Comparison of ENCODE assay signal across 10 mouse cellular contexts in the genomic region with DNA sequence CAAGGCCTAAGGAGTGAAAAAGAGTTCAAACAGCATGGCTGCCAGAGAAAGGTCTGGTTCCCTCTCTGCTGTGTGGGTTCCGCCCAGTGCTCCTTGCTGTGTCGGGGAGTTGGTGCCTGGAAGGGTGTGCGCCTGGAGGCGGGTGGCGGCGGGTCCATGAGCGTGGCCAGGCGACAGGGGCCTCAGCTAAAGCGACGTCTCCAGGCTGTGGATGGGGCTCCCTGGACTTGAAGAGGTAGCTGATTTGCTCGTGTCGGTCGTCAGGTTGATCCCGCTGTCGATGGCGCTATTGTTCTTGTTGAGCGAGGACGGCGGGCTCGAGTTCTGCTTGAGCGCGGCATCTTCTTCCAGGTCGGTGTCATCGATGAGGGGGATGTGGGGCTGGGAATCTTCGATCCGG. TPM values are rescaled to one million over a fixed set of nuclear protein-coding genes. Genes with fewer than 3 reads are reported as not detected.
DNase-seq lines count a peak whose midpoint lies in the region; ATAC-seq lines count a peak whose summit lies in the region.
"Had no signal": no experiment of that assay in that cellular context is flagged by ENCODE, and none has a peak within 500 bp of the region (broad histone marks: within the 10 kb centered on the region; RNA-seq: fewer than 3 reads in every experiment).

No protein-coding gene starts in this region.

- H3K27me3 ChIP-seq in heart, embryonic 10.5 days (ENCODE audit: insufficient read depth, poor library complexity, severe bottlenecking): peaks cover 54% of the 10 kb centered on the region
- H3K27me3 ChIP-seq in neural tube, embryonic 11.5 days (ENCODE audit: control insufficient read depth, insufficient read depth, low read length): no peaks in the 10 kb centered on the region
- peaks cover 11% of the 10 kb centered on the region; the same call in 1 of the 2 replicates for H3K27me3 ChIP-seq in intestine, embryonic 16.5 days (replicated peaks; ENCODE audit: control insufficient read depth, insufficient read depth, low read length)
- peaks cover 13% of the 10 kb centered on the region for H3K27me3 ChIP-seq in stomach, embryonic 15.5 days (replicated peaks)
- peaks cover 15% of the 10 kb centered on the region for H3K27me3 ChIP-seq in hindbrain, embryonic 13.5 days

- peaks cover 6% of the 10 kb centered on the region for H3K4me1 ChIP-seq in heart, embryonic 10.5 days
- H3K4me1 ChIP-seq in neural tube, embryonic 11.5 days (ENCODE audit: control insufficient read depth, insufficient read depth, low read length): no peaks in the 10 kb centered on the region
- no peaks in the 10 kb centered on the region for H3K4me1 ChIP-seq in intestine, embryonic 16.5 days (ENCODE audit: control insufficient read depth, insufficient read depth, low read length)
- no peaks in the 10 kb centered on the region for H3K4me1 ChIP-seq in stomach, embryonic 15.5 days
- no peaks in the 10 kb centered on the region for H3K4me1 ChIP-seq in hindbrain, embryonic 13.5 days (replicated peaks)

- H3K27ac ChIP-seq in heart, embryonic 10.5 days: 0 out of 2 replicates have a peak overlapping the region, but pooled peaks have one; percentile 42
- H3K27ac ChIP-seq in neural tube, embryonic 11.5 days (ENCODE audit: low read depth, low read length): no peak overlapping the region
- no peak overlapping the region for H3K27ac ChIP-seq in intestine, embryonic 16.5 days (ENCODE audit: low read length)
- H3K27ac ChIP-seq in stomach, embryonic 15.5 days: no peak overlapping the region
- no peak overlapping the region for H3K27ac ChIP-seq in hindbrain, embryonic 13.5 days

- H3K4me3 ChIP-seq in heart, embryonic 10.5 days: peak overlapping the region; percentile 33
- H3K4me3 ChIP-seq in neural tube, embryonic 11.5 days (ENCODE audit: low read depth, low read length): no peak overlapping the region
- peak overlapping the region; percentile 16; the same call in 1 of the 2 replicates for H3K4me3 ChIP-seq in intestine, embryonic 16.5 days (ENCODE audit: low read length)
- H3K4me3 ChIP-seq in stomach, embryonic 15.5 days (replicated peaks): no peak overlapping the region
- no peak overlapping the region for H3K4me3 ChIP-seq in hindbrain, embryonic 13.5 days

- H3K36me3 ChIP-seq in heart, embryonic 10.5 days: no peaks in the 10 kb centered on the region
- H3K36me3 ChIP-seq in neural tube, embryonic 11.5 days (ENCODE audit: control insufficient read depth, insufficient read depth, low read length): no peaks in the 10 kb centered on the region
- H3K36me3 ChIP-seq in intestine, embryonic 16.5 days (ENCODE audit: control insufficient read depth, insufficient read depth, low read length): no peaks in the 10 kb centered on the region
- H3K36me3 ChIP-seq in stomach, embryonic 15.5 days: no peaks in the 10 kb centered on the region
- H3K36me3 ChIP-seq in hindbrain, embryonic 13.5 days: peaks cover 41% of the 10 kb centered on the region

- H3K9ac ChIP-seq in neural tube, embryonic 11.5 days (ENCODE audit: low read length): 0 out of 2 replicates have a peak overlapping the region, but pooled peaks have one; percentile 5
- H3K9ac ChIP-seq in intestine, embryonic 16.5 days (ENCODE audit: low read depth, low read length): no peak overlapping the region
- H3K9ac ChIP-seq in stomach, embryonic 15.5 days: no peak overlapping the region
- H3K9ac ChIP-seq in hindbrain, embryonic 13.5 days: no peak overlapping the region

- H3K9me3 ChIP-seq in heart, embryonic 10.5 days: no peaks in the 10 kb centered on the region
- H3K9me3 ChIP-seq in neural tube, embryonic 11.5 days (ENCODE audit: control insufficient read depth, low read length): no peaks in the 10 kb centered on the region
- H3K9me3 ChIP-seq in intestine, embryonic 16.5 days (ENCODE audit: control insufficient read depth, low read length): no peaks in the 10 kb centered on the region
- no peaks in the 10 kb centered on the region for H3K9me3 ChIP-seq in stomach, embryonic 15.5 days
- no peaks in the 10 kb centered on the region for H3K9me3 ChIP-seq in hindbrain, embryonic 13.5 days

- WGBS in heart, embryonic 10.5 days: 21% methylated on average over 26 of the region's 26 CpGs
- 34% methylated on average over 26 of the region's 26 CpGs for WGBS in neural tube, embryonic 11.5 days
- 28% methylated on average over 26 of the region's 26 CpGs for WGBS in intestine, embryonic 16.5 days
- WGBS in stomach, embryonic 15.5 days: 26% methylated on average over 26 of the region's 26 CpGs
- WGBS in hindbrain, embryonic 13.5 days: 43% methylated on average over 26 of the region's 26 CpGs

- ATAC-seq in neural tube, embryonic 11.5 days (ENCODE audit: insufficient read depth, low FRiP score, low TSS enrichment): no peak
- peak; percentile 23; the same call in 1 of the 2 replicates for ATAC-seq in intestine, embryonic 16.5 days
- no peak for ATAC-seq in stomach, embryonic 15.5 days (ENCODE audit: insufficient read depth, low FRiP score, low read depth)
- no peak for ATAC-seq in hindbrain, embryonic 13.5 days (ENCODE audit: low FRiP score)

- H3K4me2 ChIP-seq in neural tube, embryonic 11.5 days (ENCODE audit: low read depth): no peak overlapping the region
- H3K4me2 ChIP-seq in intestine, embryonic 16.5 days (ENCODE audit: low read depth, low read length): peak overlapping the region; percentile 34
- H3K4me2 ChIP-seq in stomach, embryonic 15.5 days: peak overlapping the region; percentile 43
- H3K4me2 ChIP-seq in hindbrain, embryonic 13.5 days: no peak overlapping the region

- no peak for DNase-seq in heart, embryonic 10.5 days (ENCODE audit: low spot score)
- DNase-seq in heart, adult 8-10 months (ENCODE audit: low spot score): no peak
- no peak for DNase-seq in neural tube, embryonic 11.5 days (ENCODE audit: low spot score)
- no peak for DNase-seq in neural tube, embryonic 10.5 days (ENCODE audit: extremely low spot score, low spot score)
- DNase-seq in adrenal gland, adult 8-10 months: no peak

RNA-seq across cellular contexts. Expression of gene Sec13, which starts 7.8 kb away (rescaled TPM):
- 288 and 313 TPM in 2 replicates for polyA plus RNA-seq in heart, embryonic 10.5 days (2016; fragmentation: Nextera tagmentation; extraction: Ambion mirVana)
- 10 to 100 TPM; 68.8 to 72.3 (median 71.1) TPM for total RNA-seq in heart, adult 8-10 months (2022)
- polyA plus RNA-seq in neural tube, embryonic 11.5 days (2014; fragmentation: Nextera tagmentation; extraction: Ambion mirVana): 302 and 309 TPM in 2 replicates
- polyA plus RNA-seq in intestine, embryonic 16.5 days (2015; fragmentation: Nextera tagmentation; extraction: Ambion mirVana): 307 and 317 TPM in 2 replicates
- 234 and 251 TPM in 2 replicates for polyA plus RNA-seq in stomach, embryonic 15.5 days (2015; fragmentation: Nextera tagmentation; extraction: Ambion mirVana)
- polyA plus RNA-seq in hindbrain, embryonic 13.5 days (2015; fragmentation: Nextera tagmentation; extraction: Ambion mirVana): 216 and 218 TPM in 2 replicates
- 100 to 1,000 TPM; 117 to 146 (median 124) TPM for total RNA-seq in adrenal gland, adult 8-10 months (2022)

RNA-seq across cellular contexts. Expression of gene Ghrl, which starts 28.7 kb away (rescaled TPM):
- polyA plus RNA-seq in heart, embryonic 10.5 days (2016; fragmentation: Nextera tagmentation; extraction: Ambion mirVana): 1.5 TPM in 1 of 2 replicates, not detected in the other
- total RNA-seq in heart, adult 8-10 months (2022): not detected
- 0.39 TPM in 1 of 2 replicates, not detected in the other for polyA plus RNA-seq in neural tube, embryonic 11.5 days (2014; fragmentation: Nextera tagmentation; extraction: Ambion mirVana)
- 169 and 177 TPM in 2 replicates for polyA plus RNA-seq in intestine, embryonic 16.5 days (2015; fragmentation: Nextera tagmentation; extraction: Ambion mirVana)
- 57.1 and 57.5 TPM in 2 replicates for polyA plus RNA-seq in stomach, embryonic 15.5 days (2015; fragmentation: Nextera tagmentation; extraction: Ambion mirVana)
- 0.29 TPM in 1 of 2 replicates, not detected in the other for polyA plus RNA-seq in hindbrain, embryonic 13.5 days (2015; fragmentation: Nextera tagmentation; extraction: Ambion mirVana)
- 1 to 10 TPM in 1 of 4 experiments, not detected in 3; 1.4 TPM for total RNA-seq in adrenal gland, adult 8-10 months (2022)
- total RNA-seq: left cerebral cortex, postnatal 25 days had no signal
- polyA plus RNA-seq: heart, postnatal 0 days had no signal

RNA-seq across cellular contexts. Expression of gene Tatdn2, which starts 51.5 kb away (rescaled TPM):
- 0.70 and 0.84 TPM in 2 replicates for polyA plus RNA-seq in heart, embryonic 10.5 days (2016; fragmentation: Nextera tagmentation; extraction: Ambion mirVana)
- total RNA-seq in heart, adult 8-10 months (2022): 10 to 100 TPM; 65.8 to 83.6 (median 69.8) TPM
- 0.95 and 0.97 TPM in 2 replicates for polyA plus RNA-seq in neural tube, embryonic 11.5 days (2014; fragmentation: Nextera tagmentation; extraction: Ambion mirVana)
- polyA plus RNA-seq in intestine, embryonic 16.5 days (2015; fragmentation: Nextera tagmentation; extraction: Ambion mirVana): 0.60 and 0.65 TPM in 2 replicates
- 0.81 and 0.99 TPM in 2 replicates for polyA plus RNA-seq in stomach, embryonic 15.5 days (2015; fragmentation: Nextera tagmentation; extraction: Ambion mirVana)
- 0.72 and 0.83 TPM in 2 replicates for polyA plus RNA-seq in hindbrain, embryonic 13.5 days (2015; fragmentation: Nextera tagmentation; extraction: Ambion mirVana)
- 10 to 100 TPM; 56.1 to 74.8 (median 64.0) TPM for total RNA-seq in adrenal gland, adult 8-10 months (2022)

Comparison
In these comparisons a context has a peak if more than half of its experiments do, and no peak if none do; other contexts are left out.
1. H3K4me3 ChIP-seq: peak in heart, embryonic 10.5 days (single experiment) and intestine, embryonic 16.5 days (single experiment); none in neural tube, embryonic 11.5 days (single experiment), stomach, embryonic 15.5 days (single experiment) and hindbrain, embryonic 13.5 days (single experiment).
2. H3K4me2 ChIP-seq: peak in intestine, embryonic 16.5 days (single experiment) and stomach, embryonic 15.5 days (single experiment); none in neural tube, embryonic 11.5 days (single experiment) and hindbrain, embryonic 13.5 days (single experiment).
3. RNA of gene Ghrl, which starts 28.7 kb away (polyA plus RNA-seq): 169 to 177 TPM in intestine, embryonic 16.5 days and 57.1 to 57.5 TPM in stomach, embryonic 15.5 days; 1.5 TPM in heart, embryonic 10.5 days, 0.39 TPM in neural tube, embryonic 11.5 days and 0.29 TPM in hindbrain, embryonic 13.5 days; every median in the first group is over 10 times any median in the second.